Mouse (Mus musculus) heart, postnatal 0 days (tissue): Measurements from ENCODE around the gene Hunk.

Source experiments
- CTCF ChIP-seq: IDR thresholded peaks from 2 replicates; pipeline ENCODE4 v1.5.1; 2016; ENCODE audit warnings: antibody characterized with exemption, control low read depth, low read depth
- EP300 ChIP-seq: IDR thresholded peaks from 2 replicates; pipeline ENCODE4 v1.6.1; 2016; ENCODE audit warnings: antibody characterized with exemption, low read depth

- TF ChIP-seq CTCF: no peak
- no peak for TF ChIP-seq EP300
Measured at GRCm38 (mm10) chr16:90433551-90433950, 47.7 kb downstream of the Hunk start.
